Mouse (Mus musculus) MEL (cell line): ENCODE measurements around the gene Zfp598.
"Not testable (repeated sequence)": the region's sequence is repeated elsewhere in the genome, so short reads cannot be mapped to it uniquely, and the experiment has no call there.

Source experiments
- CHD1 ChIP-seq: IDR thresholded peaks from 2 replicates; pipeline ENCODE4 v1.6.1; 2012; ENCODE audit warnings: low read depth, mild to moderate bottlenecking, inconsistent platforms, low read length, improper control_type of control experiment
- POLR2A ChIP-seq, 2 experiments: IDR thresholded peaks; 2 replicates each; pipeline ENCODE4 v1.6.1; 2011 to 2012; ENCODE audit warnings: low read length in 2 of 2, mild to moderate bottlenecking in 2 of 2, control low read depth in 1 of 2, improper control_type of control experiment in 1 of 2, low read depth in 1 of 2, moderate library complexity in 1 of 2; ENCODE audit not compliant: control insufficient read depth in 1 of 2, insufficient read depth in 1 of 2, poor library complexity in 1 of 2

- 0 out of 4 replicates have a peak, but pooled peaks of 1 of the 2 experiments have one; percentile 35 for TF ChIP-seq POLR2A (IDR thresholded peaks at IDR 0.05; ENCODE audit: control insufficient read depth in 1 of 2, insufficient read depth in 1 of 2, low read depth in 1 of 2, low read length in 2 of 2, poor library complexity in 1 of 2)
- TF ChIP-seq CHD1, result not testable (repeated sequence)
Observed at GRCm38 (mm10) chr17:24720616-24721015, 51.1 kb downstream of the Zfp598 start.
